Mouse (Mus musculus) kidney, postnatal 0 days (tissue): ENCODE measurements around the gene Olfr222. TPM values are rescaled to one million over a fixed set of nuclear protein-coding genes. Genes with fewer than 3 reads are reported as not detected.

Experiments
- ATAC-seq: fragments of 200-750 bp; cut with Nextera tagmentation; replicated peaks from 2 replicates; pipeline ENCODE4 v1.8.0; 2017; ENCODE audit warnings: low read depth, moderate number of reproducible peaks, moderate TSS enrichment, moderate library complexity; ENCODE audit not compliant: low FRiP score
- DNase-seq: peaks from one replicate; pipeline ENCODE4 v3.0.0-alpha.2; 2016; ENCODE audit warnings: low spot score
- H3K27ac ChIP-seq: fragments of 300-500 bp; sonication (generic); 2 replicates; pipeline ENCODE4 v1.5.1; 2014; ENCODE audit warnings: mild to moderate bottlenecking
- H3K27me3 ChIP-seq: fragments of 300-500 bp; sonication (generic); 2 replicates; pipeline ENCODE4 v1.6.1; 2014; ENCODE audit warnings: low read length, mixed read lengths; ENCODE audit not compliant: insufficient read depth
- H3K36me3 ChIP-seq: fragments of 300-500 bp; sonication (generic); 2 replicates; pipeline ENCODE4 v1.6.1; 2014; ENCODE audit warnings: low read length, mixed read lengths; ENCODE audit not compliant: insufficient read depth
- H3K4me1 ChIP-seq: fragments of 300-500 bp; sonication (generic); replicated peaks from 2 replicates; pipeline ENCODE4 v1.6.1; 2014; ENCODE audit warnings: antibody characterized with exemption, low read length, mixed read lengths; ENCODE audit not compliant: insufficient read depth
- H3K4me2 ChIP-seq: fragments of 300-500 bp; sonication (generic); 2 replicates; pipeline ENCODE4 v1.6.1; 2014; ENCODE audit warnings: mild to moderate bottlenecking, low read length, moderate library complexity, mixed read lengths
- H3K4me3 ChIP-seq: fragments of 300-500 bp; sonication (generic); replicated peaks from 2 replicates; pipeline ENCODE4 v1.5.1; 2014; ENCODE audit warnings: low read depth, low read length
- H3K9ac ChIP-seq: fragments of 300-500 bp; sonication (generic); 2 replicates; pipeline ENCODE4 v1.6.1; 2014; ENCODE audit warnings: low read depth, low read length
- H3K9me3 ChIP-seq: fragments of 300-500 bp; sonication (generic); replicated peaks from 2 replicates; pipeline ENCODE4 v1.6.1; 2016; ENCODE audit warnings: low read length, inconsistent platforms, mixed read lengths
- CTCF ChIP-seq: IDR thresholded peaks from 2 replicates; pipeline ENCODE4 v1.5.1; 2016; ENCODE audit warnings: antibody characterized with exemption, low read depth, mild to moderate bottlenecking, moderate library complexity
- WGBS: fragments of 180-500 bp; shearing (Covaris S2); extraction: QIAGEN DNeasy Blood & Tissue Kit; methylation state at CpG from one replicate; pipeline ENCODE4 v1.1.7; 2014; 5-methylcytosine and 5-hydroxymethylcytosine counted together
- polyA plus RNA-seq: library from polyadenylated mRNA; unstranded; fragments of >200 nt; fragmentation: Nextera tagmentation; extraction: Ambion mirVana; gene quantifications from 2 replicates; pipeline ENCODE4 v1.2.1, GENCODE M21; 2015

Olfr222 gene
- polyA plus RNA-seq, 1 experiment from 2014 or later: not detected

- Histone ChIP-seq H3K9me3 (no peaks in the 10 kb centered on the region), H3K27me3 (no peaks in the 10 kb centered on the region), H3K4me3 (no peak overlapping the region), H3K4me1 (peaks cover 11% of the 10 kb centered on the region; the same call in 1 of the 2 replicates), H3K27ac (peak overlapping the region; percentile 19), H3K36me3 (no peaks in the 10 kb centered on the region), H3K9ac (no peak overlapping the region), H3K4me2 (peak overlapping the region; percentile 42; the same call in 1 of the 2 replicates)
- ATAC-seq (peak; percentile 73), DNase-seq (peak; percentile 93)
- WGBS: 36% methylated on average over 16 of the region's 16 CpGs
- TF ChIP-seq CTCF: peak; percentile 63
Measured at GRCm38 (mm10) chr11:59537218-59538130, 38.6 kb downstream of the Olfr222 start.

GRCm38 (mm10) chr11:59531562-59531961, 44.5 kb downstream of the Olfr222 start:
- Histone ChIP-seq H3K4me3 (no peak overlapping the region), H3K27me3 (no peaks in the 10 kb centered on the region), H3K36me3 (no peaks in the 10 kb centered on the region), H3K9ac (no peak overlapping the region), H3K4me2 (no peak overlapping the region), H3K9me3 (no peaks in the 10 kb centered on the region), H3K27ac (no peak overlapping the region), H3K4me1 (no peaks in the 10 kb centered on the region)
- no peak for TF ChIP-seq CTCF
- ATAC-seq (peak; percentile 50; the same call in 1 of the 2 replicates), DNase-seq (no peak)
- 46% methylated on average over 5 of the region's 5 CpGs for WGBS

- TF ChIP-seq CTCF: no peak
- ATAC-seq: peak; percentile 86
Measured at GRCm38 (mm10) chr11:59530870-59531535, 45.0 kb downstream of the Olfr222 start.

GRCm38 (mm10) chr11:59530221-59530620, 45.8 kb downstream of the Olfr222 start:
- no peak for TF ChIP-seq CTCF
- H3K36me3 ChIP-seq: no peaks in the 10 kb centered on the region
- whole genome bisulfite sequencing: 52% methylated on average over 5 of the region's 5 CpGs
- no peak overlapping the region for H3K4me3 ChIP-seq
- H3K27ac ChIP-seq: no peak overlapping the region
- no peak overlapping the region for H3K4me2 ChIP-seq
- H3K4me1 ChIP-seq: no peaks in the 10 kb centered on the region
- no peak overlapping the region for H3K9ac ChIP-seq
- no peaks in the 10 kb centered on the region for H3K9me3 ChIP-seq
- no peak for ATAC-seq
- DNase-seq: no peak
- no peaks in the 10 kb centered on the region for H3K27me3 ChIP-seq

More at GRCm38 (mm10) chr11:59530870-59531535, 45.0 kb downstream of the Olfr222 start:
- no peak overlapping the region for H3K9ac ChIP-seq
- H3K4me3 ChIP-seq: no peak overlapping the region
- H3K27me3 ChIP-seq: no peaks in the 10 kb centered on the region
- 45% methylated on average over 6 of the region's 6 CpGs for WGBS
- H3K9me3 ChIP-seq: no peaks in the 10 kb centered on the region
- no peak overlapping the region for H3K4me2 ChIP-seq
- no peaks in the 10 kb centered on the region for H3K36me3 ChIP-seq
- H3K4me1 ChIP-seq: no peaks in the 10 kb centered on the region
- peak; percentile 84 for DNase-seq
- no peak overlapping the region for H3K27ac ChIP-seq

GRCm38 (mm10) chr11:59526472-59527080, 49.5 kb downstream of the Olfr222 start, which contains the start of gene Zkscan17:
TSS of gene Zkscan17 (minus strand) at chr11:59526751.
- TF ChIP-seq CTCF: peak; percentile 45; the same call in 1 of the 2 replicates
- no peak for ATAC-seq
- H3K36me3 ChIP-seq: no peaks in the 10 kb centered on the region
- H3K9ac ChIP-seq: no peak within 1 kb of the TSS
- 49% methylated on average over 8 of the region's 8 CpGs for WGBS
- no peaks in the 10 kb centered on the region for H3K9me3 ChIP-seq
- H3K27ac ChIP-seq: no peak within 1 kb of the TSS
- no peaks in the 10 kb centered on the region for H3K27me3 ChIP-seq
- no peaks in the 10 kb centered on the region for H3K4me1 ChIP-seq
- DNase-seq: peak; percentile 53
- no peak within 1 kb of the TSS for H3K4me2 ChIP-seq
- no peak within 1 kb of the TSS for H3K4me3 ChIP-seq

- no peak overlapping the region for H3K4me3 ChIP-seq
- H3K4me1 ChIP-seq: no peaks in the 10 kb centered on the region
- ATAC-seq: no peak
- H3K4me2 ChIP-seq: no peak overlapping the region
- H3K9ac ChIP-seq: no peak overlapping the region
- no peaks in the 10 kb centered on the region for H3K27me3 ChIP-seq
- no peaks in the 10 kb centered on the region for H3K36me3 ChIP-seq
- WGBS: 5% methylated on average over 10 of the region's 10 CpGs
- no peaks in the 10 kb centered on the region for H3K9me3 ChIP-seq
- peak; percentile 93 for DNase-seq
- H3K27ac ChIP-seq: no peak overlapping the region
- TF ChIP-seq CTCF: peak; percentile 93
Measured at GRCm38 (mm10) chr11:59525237-59525636, 50.8 kb downstream of the Olfr222 start.
